Mouse (Mus musculus) heart, adult 2 months (tissue): ENCODE data around the gene Lmo7.

ENCODE experiments used
- CTCF ChIP-seq: fragments of 200-600 bp; IDR thresholded peaks from 2 replicates; pipeline ENCODE4 v1.8.1; 2022; ENCODE audit warnings: antibody characterized with exemption, mild to moderate bottlenecking, moderate library complexity
- EP300 ChIP-seq: fragments of 200-500 bp; IDR thresholded peaks from 2 replicates; pipeline ENCODE4 v1.6.1; 2011; ENCODE audit warnings: low read depth, low read length, control low read depth; ENCODE audit not compliant: insufficient read depth

GRCm38 (mm10) chr14:101837176-101837575, 107.4 kb downstream of the Lmo7 start:
- TF ChIP-seq CTCF (no peak), EP300 (no peak)
